Comparison of ENCODE assay signal across 8 mouse cellular contexts in genomic region chr4:62470598-62471051, GRCm38 (mm10). TPM values are rescaled to one million over a fixed set of nuclear protein-coding genes. Genes with fewer than 3 reads are reported as not detected.
DNase-seq lines count a peak whose midpoint lies in the region; ATAC-seq and TF ChIP-seq lines count a peak whose summit lies in the region.

Gene Wdr31, minus strand, starts transcription at chr4:62470896.

- CTCF ChIA-PET in Patski (lab: Charles Lee): no interaction called here

- in situ Hi-C loops in Patski (cut with MboI; ENCODE audit: low pct_unique_long_range_greater_than_20kb): no loop called here

- no peaks in the 10 kb centered on the region for H3K9me3 ChIP-seq in hindbrain, embryonic 11.5 days (ENCODE audit: control insufficient read depth, low read length)
- no peaks in the 10 kb centered on the region for H3K9me3 ChIP-seq in lung, postnatal 0 days (ENCODE audit: low read length)

- H3K27me3 ChIP-seq in Patski: no peaks in the 10 kb centered on the region
- H3K27me3 ChIP-seq in hindbrain, embryonic 11.5 days (ENCODE audit: control insufficient read depth, insufficient read depth, low read length): no peaks in the 10 kb centered on the region
- H3K27me3 ChIP-seq in lung, postnatal 0 days (replicated peaks; ENCODE audit: insufficient read depth, low read length): no peaks in the 10 kb centered on the region

- 1% methylated on average over 30 of the region's 30 CpGs for WGBS in hindbrain, embryonic 11.5 days
- under 1% methylated on average over 27 of the region's 30 CpGs for WGBS in lung, postnatal 0 days

- no peak for DNase-seq in Patski (ENCODE audit: low read depth, low spot score)
- peak; percentile 78 for DNase-seq in cerebellum, adult 9-11 months
- DNase-seq in frontal cortex, adult 2 months (ENCODE audit: extremely low spot score in 1 of 2, low spot score in 1 of 2): peak; percentile 46 to 86
- DNase-seq in hindbrain, embryonic 11.5 days (ENCODE audit: low spot score): peak; percentile 89
- DNase-seq in layer of hippocampus, postnatal 10 days (ENCODE audit: low spot score in 2 of 2): peak; percentile 86 to 91
- DNase-seq in lung, postnatal 0 days (ENCODE audit: low spot score): peak; percentile 70
- DNase-seq in ovary, postnatal 14 days (ENCODE audit: low spot score): peak; percentile 86
- peak; percentile 68 to 80 for DNase-seq in thymus, postnatal 10 days (ENCODE audit: low spot score in 2 of 2)

- no peak for TF ChIP-seq CTCF in Patski (IDR thresholded peaks at IDR 0.05)
- TF ChIP-seq CTCF in lung, postnatal 0 days (IDR thresholded peaks at IDR 0.05): no peak

- H3K4me1 ChIP-seq in hindbrain, embryonic 11.5 days (replicated peaks; ENCODE audit: control insufficient read depth, insufficient read depth, low read length): no peaks in the 10 kb centered on the region
- H3K4me1 ChIP-seq in lung, postnatal 0 days (ENCODE audit: insufficient read depth, low read depth, low read length): no peaks in the 10 kb centered on the region; the same call in 1 of the 2 replicates

- H3K4me3 ChIP-seq in hindbrain, embryonic 11.5 days (ENCODE audit: low read depth, low read length): peak within 1 kb of the TSS; percentile 47
- peak within 1 kb of the TSS; percentile 52 for H3K4me3 ChIP-seq in lung, postnatal 0 days (ENCODE audit: low read depth, low read length)

- H3K27ac ChIP-seq in hindbrain, embryonic 11.5 days (ENCODE audit: low read depth, low read length): no peak within 1 kb of the TSS
- H3K27ac ChIP-seq in lung, postnatal 0 days (ENCODE audit: low read length): no peak within 1 kb of the TSS

- POLR2A ChIA-PET in Patski (lab: Charles Lee): no interaction called here

- no peak for TF ChIP-seq EP300 in lung, postnatal 0 days (IDR thresholded peaks at IDR 0.05)

- H3K4me2 ChIP-seq in hindbrain, embryonic 11.5 days (replicated peaks; ENCODE audit: low read depth, low read length): peak within 1 kb of the TSS; percentile 74
- H3K4me2 ChIP-seq in lung, postnatal 0 days (replicated peaks; ENCODE audit: low read depth, low read length): peak within 1 kb of the TSS; percentile 69

- H3K36me3 ChIP-seq in hindbrain, embryonic 11.5 days (ENCODE audit: control insufficient read depth, insufficient read depth, low read length): no peaks in the 10 kb centered on the region
- no peaks in the 10 kb centered on the region for H3K36me3 ChIP-seq in lung, postnatal 0 days (ENCODE audit: insufficient read depth, low read length)

- peak within 1 kb of the TSS; percentile 57 for H3K9ac ChIP-seq in hindbrain, embryonic 11.5 days (ENCODE audit: low read depth, low read length)
- no peak within 1 kb of the TSS for H3K9ac ChIP-seq in lung, postnatal 0 days (replicated peaks; ENCODE audit: low read depth)

- ATAC-seq in Patski: peak; percentile 44
- peak; percentile 95 for ATAC-seq in hindbrain, embryonic 11.5 days (ENCODE audit: low FRiP score)
- peak; percentile 91 for ATAC-seq in lung, postnatal 0 days

RNA-seq across cellular contexts. Expression of gene Wdr31, which starts in this region (rescaled TPM):
- polyA plus RNA-seq in Patski (2021): 8.5 TPM
- 7.1 and 8.4 TPM in 2 replicates for polyA plus RNA-seq in frontal cortex, adult 2 months (2012; rRNA removed)
- 6.4 and 6.9 TPM in 2 replicates for polyA plus RNA-seq in hindbrain, embryonic 11.5 days (2014; fragmentation: Nextera tagmentation; extraction: Ambion mirVana)
- total RNA-seq in layer of hippocampus, postnatal 10 days (2021): 10 to 100 TPM in 1 of 2 experiments, 1 to 10 TPM in 1; 6.7 to 10.7 TPM
- polyA plus RNA-seq in lung, postnatal 0 days (2015; fragmentation: Nextera tagmentation; extraction: Ambion mirVana): 5.2 and 6.1 TPM in 2 replicates

Comparison
In these comparisons a context has a peak if more than half of its experiments do, and no peak if none do; other contexts are left out.
1. ATAC-seq: peak in every context shown above with its lines; median percentile 95 in hindbrain, embryonic 11.5 days; 91 in lung, postnatal 0 days; 44 in Patski.